Mouse (Mus musculus) neural tube, embryonic 14.5 days (tissue): ENCODE data around the gene Rusc1. TPM values are rescaled to one million over a fixed set of nuclear protein-coding genes. Genes with fewer than 3 reads are reported as not detected.
A peak's percentile ranks its signal among the peaks of the same experiment; 100 is the strongest.

ENCODE experiments used
- ATAC-seq: fragments of 200-750 bp; cut with Nextera tagmentation; 2 replicates; pipeline ENCODE4 v1.8.0; 2017; ENCODE audit warnings: low read depth, mild to moderate bottlenecking, moderate TSS enrichment, moderate library complexity
- H3K27ac ChIP-seq: fragments of 300-500 bp; sonication (generic); 2 replicates; pipeline ENCODE4 v1.5.1; 2014; ENCODE audit warnings: low read depth, mild to moderate bottlenecking, control low read depth, low read length, moderate library complexity, mixed read lengths
- H3K27me3 ChIP-seq: fragments of 300-500 bp; sonication (generic); 2 replicates; pipeline ENCODE4 v1.6.1; 2014; ENCODE audit warnings: low read length; ENCODE audit not compliant: control insufficient read depth, insufficient read depth
- H3K36me3 ChIP-seq: fragments of 300-500 bp; sonication (generic); 2 replicates; pipeline ENCODE4 v1.6.1; 2014; ENCODE audit warnings: low read length, mixed read lengths; ENCODE audit not compliant: control insufficient read depth, insufficient read depth
- H3K4me1 ChIP-seq: fragments of 300-500 bp; sonication (generic); 2 replicates; pipeline ENCODE4 v1.6.1; 2014; ENCODE audit warnings: low read length; ENCODE audit not compliant: control insufficient read depth, insufficient read depth
- H3K4me2 ChIP-seq: fragments of 300-500 bp; sonication (generic); 2 replicates; pipeline ENCODE4 v1.6.1; 2014; ENCODE audit warnings: mild to moderate bottlenecking, low read depth, low read length, control low read depth
- H3K4me3 ChIP-seq: fragments of 300-500 bp; sonication (generic); 2 replicates; pipeline ENCODE4 v1.5.1; 2014; ENCODE audit warnings: low read depth, low read length, control low read depth, mixed read lengths
- H3K9ac ChIP-seq: fragments of 300-500 bp; sonication (generic); replicated peaks from 2 replicates; pipeline ENCODE4 v1.6.1; 2014; ENCODE audit warnings: low read depth, mild to moderate bottlenecking, control low read depth, low read length, mixed read lengths
- H3K9me3 ChIP-seq: fragments of 300-500 bp; sonication (generic); 2 replicates; pipeline ENCODE4 v1.6.1; 2016; ENCODE audit warnings: low read length; ENCODE audit not compliant: control insufficient read depth
- WGBS: fragments of 180-500 bp; shearing (Covaris S2); extraction: QIAGEN DNeasy Blood & Tissue Kit; methylation state at CpG from one replicate; pipeline ENCODE4 v1.1.7; 2014; 5-methylcytosine and 5-hydroxymethylcytosine counted together
- polyA plus RNA-seq: library from polyadenylated mRNA; unstranded; fragments of >200 nt; fragmentation: Nextera tagmentation; extraction: Ambion mirVana; gene quantifications from 2 replicates; pipeline ENCODE4 v1.2.1, GENCODE M21; 2014

Gene Rusc1
- polyA plus RNA-seq, 1 experiment from 2014 or later: 96.7 TPM

DNA sequence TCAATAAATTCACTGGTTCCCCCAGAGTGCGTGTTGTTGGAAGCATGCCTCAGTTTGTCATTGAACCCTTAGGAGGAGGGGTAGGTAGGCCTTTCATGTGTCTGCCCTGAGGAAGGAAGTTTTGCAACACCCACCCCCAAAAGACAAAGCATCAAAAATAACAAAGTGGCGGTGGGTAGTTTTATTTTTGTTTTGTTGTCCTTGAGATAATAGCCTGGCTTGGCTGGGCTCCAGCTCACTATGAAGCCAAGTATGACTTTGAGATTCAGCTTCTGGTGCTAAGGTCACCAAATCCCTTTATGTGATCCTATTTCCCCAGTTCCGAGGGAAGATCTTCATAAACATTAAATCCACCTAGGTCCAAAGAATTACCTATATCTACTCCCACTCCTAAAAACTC, 31.1 kb upstream of the Rusc1 start:
- no peak overlapping the region for H3K9ac ChIP-seq
- H3K9me3 ChIP-seq: no peaks in the 10 kb centered on the region
- no peak overlapping the region for H3K4me2 ChIP-seq
- WGBS: 82% methylated on average over 3 of the region's 3 CpGs
- no peaks in the 10 kb centered on the region for H3K27me3 ChIP-seq
- ATAC-seq: no peak
- no peak overlapping the region for H3K27ac ChIP-seq
- no peaks in the 10 kb centered on the region for H3K4me1 ChIP-seq
- no peaks in the 10 kb centered on the region for H3K36me3 ChIP-seq
- H3K4me3 ChIP-seq: no peak overlapping the region

DNA sequence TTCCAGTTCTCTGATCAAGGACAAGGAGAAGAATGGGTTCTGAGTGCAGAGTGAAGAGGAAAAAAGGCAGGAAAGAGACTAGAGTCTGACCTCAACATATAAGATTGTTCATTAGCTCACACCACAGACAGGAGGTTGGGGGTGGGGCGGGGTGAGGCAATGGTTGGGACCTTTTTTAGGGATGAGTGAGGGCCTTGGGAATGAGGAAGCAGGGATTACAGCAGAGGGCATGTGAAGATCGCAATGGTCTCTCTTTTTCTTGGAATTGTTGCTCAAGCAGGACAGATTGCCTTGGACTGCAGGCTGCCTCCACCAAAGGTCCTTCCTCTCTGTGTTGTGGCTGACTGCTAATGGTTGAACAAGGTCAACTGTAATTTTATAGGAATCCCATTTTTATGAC, 30.2 kb upstream of the Rusc1 start:
- no peaks in the 10 kb centered on the region for H3K4me1 ChIP-seq
- H3K9me3 ChIP-seq: no peaks in the 10 kb centered on the region
- ATAC-seq: no peak
- no peaks in the 10 kb centered on the region for H3K36me3 ChIP-seq
- no peak overlapping the region for H3K27ac ChIP-seq
- H3K4me3 ChIP-seq: no peak overlapping the region
- H3K4me2 ChIP-seq: no peak overlapping the region
- H3K9ac ChIP-seq: no peak overlapping the region
- H3K27me3 ChIP-seq: no peaks in the 10 kb centered on the region
- WGBS: 73% methylated on average over 2 of the region's 2 CpGs

DNA sequence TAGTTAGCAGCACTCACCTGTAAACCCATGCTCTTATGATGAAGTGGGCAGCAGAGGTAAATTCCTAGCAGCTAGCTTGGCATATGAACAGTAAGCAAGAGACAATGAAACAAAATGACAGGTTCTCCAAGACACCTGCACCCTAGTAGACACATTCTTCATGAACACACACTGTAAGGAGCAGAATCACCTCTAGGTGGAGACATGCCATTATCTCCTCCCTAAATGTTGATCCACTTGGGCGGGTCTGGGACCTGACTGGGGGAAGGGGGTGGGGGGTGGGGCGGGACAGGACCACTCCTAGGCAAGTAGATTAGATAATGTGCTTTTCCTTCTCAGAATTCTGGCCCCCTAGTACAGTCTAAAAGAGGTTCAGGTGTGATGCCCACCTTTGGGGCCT, 22.4 kb upstream of the Rusc1 start:
- H3K36me3 ChIP-seq: no peaks in the 10 kb centered on the region
- no peak overlapping the region for H3K4me2 ChIP-seq
- H3K4me1 ChIP-seq: no peaks in the 10 kb centered on the region
- H3K9me3 ChIP-seq: no peaks in the 10 kb centered on the region
- WGBS: 0% methylated on average over 2 of the region's 2 CpGs
- no peaks in the 10 kb centered on the region for H3K27me3 ChIP-seq
- no peak overlapping the region for H3K9ac ChIP-seq
- H3K4me3 ChIP-seq: no peak overlapping the region
- no peak overlapping the region for H3K27ac ChIP-seq
- ATAC-seq: no peak

DNA sequence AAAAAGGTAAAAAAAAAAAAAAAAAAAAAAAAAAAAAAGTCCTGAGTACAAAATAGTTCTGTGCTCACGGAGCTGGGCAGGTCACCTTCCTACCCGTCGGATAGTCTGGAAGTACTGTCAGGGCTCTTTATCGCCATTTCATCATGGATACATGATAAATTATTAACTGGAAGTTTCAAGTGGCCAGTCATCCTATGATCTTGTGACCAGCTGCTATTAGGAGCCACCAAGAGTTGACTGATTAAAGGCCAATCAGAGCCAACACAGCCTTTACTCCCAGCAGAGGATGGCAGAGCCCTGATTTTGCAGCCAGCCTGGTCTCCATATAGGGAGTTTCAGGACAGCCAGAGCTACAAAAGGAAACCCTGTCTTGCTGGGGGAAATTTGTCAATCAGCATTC, 19.9 kb upstream of the Rusc1 start:
- no peak for ATAC-seq
- H3K4me1 ChIP-seq: no peaks in the 10 kb centered on the region
- H3K4me3 ChIP-seq: no peak overlapping the region
- H3K27ac ChIP-seq: no peak overlapping the region
- H3K4me2 ChIP-seq: no peak overlapping the region
- no peaks in the 10 kb centered on the region for H3K36me3 ChIP-seq
- no peaks in the 10 kb centered on the region for H3K27me3 ChIP-seq
- H3K9me3 ChIP-seq: no peaks in the 10 kb centered on the region
- H3K9ac ChIP-seq: no peak overlapping the region
- WGBS: 90% methylated on average over 4 of the region's 4 CpGs

DNA sequence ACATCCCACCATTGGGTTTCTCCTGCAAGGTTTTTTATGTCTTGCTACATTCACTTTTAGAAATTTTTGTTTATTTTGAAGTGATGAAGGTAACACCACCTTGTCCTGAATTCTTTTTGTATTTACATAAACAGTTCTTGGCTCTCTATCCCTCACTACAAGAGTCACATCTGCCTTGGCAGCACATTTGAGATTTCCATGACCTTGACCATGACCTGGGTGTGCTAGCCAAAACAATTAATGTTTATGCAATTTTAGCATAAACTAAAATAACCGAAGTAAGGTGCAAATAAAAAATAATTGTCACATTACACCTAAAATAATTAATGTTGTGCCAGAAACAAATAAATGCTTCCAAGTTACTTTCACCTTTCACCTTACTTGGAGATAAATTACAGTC, 15.0 kb upstream of the Rusc1 start:
- WGBS: 76% methylated on average over 1 of the region's 1 CpGs
- no peaks in the 10 kb centered on the region for H3K9me3 ChIP-seq
- no peak overlapping the region for H3K4me2 ChIP-seq
- no peaks in the 10 kb centered on the region for H3K27me3 ChIP-seq
- H3K36me3 ChIP-seq: no peaks in the 10 kb centered on the region
- no peak overlapping the region for H3K9ac ChIP-seq
- H3K27ac ChIP-seq: no peak overlapping the region
- no peak overlapping the region for H3K4me3 ChIP-seq
- H3K4me1 ChIP-seq: no peaks in the 10 kb centered on the region
- ATAC-seq: no peak

DNA sequence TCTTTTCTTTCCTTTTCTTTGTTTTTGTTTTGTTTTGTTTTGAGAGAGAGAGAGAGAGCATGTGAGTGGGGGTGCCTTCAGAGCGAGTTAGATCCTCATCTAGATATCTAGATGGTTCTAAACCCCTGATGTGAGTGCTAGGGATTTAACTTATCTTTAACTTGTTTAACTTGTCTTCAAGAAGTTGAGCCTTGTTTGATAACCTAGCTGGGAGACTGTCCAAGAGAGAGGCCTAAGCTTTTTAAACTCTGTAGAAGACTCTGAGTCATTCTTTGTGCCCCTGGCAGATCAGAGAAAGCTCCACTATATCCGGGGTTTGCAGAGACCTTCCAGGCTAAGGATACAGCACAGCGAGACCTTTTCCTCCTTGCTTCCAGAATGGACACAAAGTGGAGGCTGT, 14.4 kb upstream of the Rusc1 start:
- 84% methylated on average over 3 of the region's 3 CpGs for WGBS
- H3K9ac ChIP-seq: no peak overlapping the region
- H3K4me3 ChIP-seq: no peak overlapping the region
- no peak overlapping the region for H3K4me2 ChIP-seq
- H3K36me3 ChIP-seq: no peaks in the 10 kb centered on the region
- no peaks in the 10 kb centered on the region for H3K9me3 ChIP-seq
- ATAC-seq: no peak
- no peaks in the 10 kb centered on the region for H3K4me1 ChIP-seq
- no peak overlapping the region for H3K27ac ChIP-seq
- no peaks in the 10 kb centered on the region for H3K27me3 ChIP-seq

DNA sequence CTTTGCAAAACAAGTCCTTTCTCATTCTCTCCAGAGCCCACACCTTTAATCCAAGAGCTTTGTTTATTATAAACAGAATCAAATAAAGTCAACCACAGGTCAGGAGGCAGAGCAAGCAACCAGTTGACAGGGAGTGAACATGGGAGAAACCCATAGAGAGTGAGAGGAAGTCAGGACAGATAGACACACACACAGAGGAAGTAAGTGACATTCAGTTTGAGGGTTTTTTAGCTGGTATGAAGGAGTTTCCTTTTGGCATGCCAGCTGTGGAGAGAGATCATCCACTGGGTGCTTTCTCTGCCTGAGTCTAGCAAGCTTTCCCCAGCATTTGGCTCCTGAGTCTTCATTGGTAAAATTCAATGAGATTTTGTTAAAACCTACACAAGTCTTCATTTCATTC, 13.8 kb upstream of the Rusc1 start:
- Histone ChIP-seq H3K9me3 (no peaks in the 10 kb centered on the region), H3K36me3 (no peaks in the 10 kb centered on the region), H3K27ac (no peak overlapping the region), H3K9ac (no peak overlapping the region), H3K4me2 (no peak overlapping the region), H3K4me1 (0 out of 2 replicates have a peak, but pooled peaks cover 3% of the 10 kb centered on the region), H3K27me3 (no peaks in the 10 kb centered on the region), H3K4me3 (no peak overlapping the region)
- ATAC-seq: no peak

DNA sequence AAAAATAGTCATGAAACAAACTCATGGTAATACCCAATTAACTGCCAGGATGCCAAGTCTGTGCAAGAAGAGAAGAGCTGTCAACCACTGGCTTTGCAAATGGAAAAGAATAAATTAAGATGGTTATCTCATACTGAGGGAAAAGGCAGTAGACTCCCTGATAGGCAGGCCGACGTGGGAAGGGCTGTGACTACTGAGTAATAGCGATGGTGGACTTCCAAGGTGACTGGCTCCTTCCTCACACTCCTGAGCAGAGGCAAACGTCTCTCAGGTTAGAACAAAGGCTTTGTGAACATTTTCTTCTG, 10.1 kb upstream of the Rusc1 start:
- Histone ChIP-seq H3K27ac (no peak overlapping the region), H3K27me3 (no peaks in the 10 kb centered on the region), H3K36me3 (0 out of 2 replicates have a peak, but pooled peaks cover 9% of the 10 kb centered on the region), H3K4me3 (no peak overlapping the region), H3K9me3 (no peaks in the 10 kb centered on the region), H3K4me2 (no peak overlapping the region), H3K9ac (no peak overlapping the region), H3K4me1 (peaks cover 14% of the 10 kb centered on the region)
- 79% methylated on average over 4 of the region's 4 CpGs for WGBS
- no peak for ATAC-seq

DNA sequence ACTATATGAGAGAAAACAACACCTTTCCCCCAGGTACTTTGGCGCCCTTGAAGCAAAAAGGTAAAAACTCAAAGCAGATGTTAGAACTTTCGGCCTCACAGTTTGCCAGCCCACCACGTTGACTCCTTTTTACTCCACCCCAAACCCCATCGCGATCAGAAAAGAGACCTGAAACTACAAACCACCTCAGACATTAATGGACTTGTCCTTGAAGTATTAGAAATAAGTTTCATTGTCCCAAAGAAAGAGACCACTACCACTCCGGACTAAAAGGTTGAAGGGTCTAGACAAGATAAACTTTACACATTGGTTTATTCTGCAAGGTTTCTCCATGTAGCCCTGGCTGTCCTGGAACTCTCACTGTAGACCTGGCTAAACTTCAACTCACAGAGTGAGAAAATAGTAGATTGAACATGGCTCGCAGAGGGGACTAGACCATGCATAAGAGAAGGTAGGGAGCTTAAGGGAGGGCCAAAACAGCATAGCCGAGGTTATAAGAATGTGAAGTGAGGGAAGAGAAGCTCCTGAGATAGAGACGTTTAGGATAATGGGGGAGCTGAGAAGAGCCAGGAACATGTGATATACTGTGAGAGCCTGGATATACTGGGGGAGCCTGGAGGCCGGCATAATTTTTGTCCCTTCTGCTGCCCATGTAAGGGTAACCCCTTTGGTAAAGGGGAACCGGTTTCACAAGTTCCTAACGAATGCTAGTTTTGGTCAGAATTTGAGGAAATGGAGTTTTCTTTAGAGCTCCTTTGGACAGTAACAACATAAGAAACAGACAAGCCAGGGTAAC, 9.6 kb upstream of the Rusc1 start:
- Histone ChIP-seq H3K27me3 (no peaks in the 10 kb centered on the region), H3K9ac (no peak overlapping the region), H3K27ac (peak overlapping the region; percentile 41; the same call in 1 of the 2 replicates), H3K4me3 (peak overlapping the region; percentile 46), H3K4me2 (peak overlapping the region; percentile 55), H3K4me1 (peaks cover 14% of the 10 kb centered on the region), H3K36me3 (0 out of 2 replicates have a peak, but pooled peaks cover 11% of the 10 kb centered on the region), H3K9me3 (no peaks in the 10 kb centered on the region)
- ATAC-seq: no peak
- WGBS: 67% methylated on average over 12 of the region's 12 CpGs
